Mouse (Mus musculus): ENCODE measurements around the gene Mpo. TPM values are rescaled to one million over a fixed set of nuclear protein-coding genes. Genes with fewer than 3 reads are reported as not detected.

The Mpo gene
- polyA plus RNA-seq, 1 experiment from 2014 or later = 425 TPM

DNA sequence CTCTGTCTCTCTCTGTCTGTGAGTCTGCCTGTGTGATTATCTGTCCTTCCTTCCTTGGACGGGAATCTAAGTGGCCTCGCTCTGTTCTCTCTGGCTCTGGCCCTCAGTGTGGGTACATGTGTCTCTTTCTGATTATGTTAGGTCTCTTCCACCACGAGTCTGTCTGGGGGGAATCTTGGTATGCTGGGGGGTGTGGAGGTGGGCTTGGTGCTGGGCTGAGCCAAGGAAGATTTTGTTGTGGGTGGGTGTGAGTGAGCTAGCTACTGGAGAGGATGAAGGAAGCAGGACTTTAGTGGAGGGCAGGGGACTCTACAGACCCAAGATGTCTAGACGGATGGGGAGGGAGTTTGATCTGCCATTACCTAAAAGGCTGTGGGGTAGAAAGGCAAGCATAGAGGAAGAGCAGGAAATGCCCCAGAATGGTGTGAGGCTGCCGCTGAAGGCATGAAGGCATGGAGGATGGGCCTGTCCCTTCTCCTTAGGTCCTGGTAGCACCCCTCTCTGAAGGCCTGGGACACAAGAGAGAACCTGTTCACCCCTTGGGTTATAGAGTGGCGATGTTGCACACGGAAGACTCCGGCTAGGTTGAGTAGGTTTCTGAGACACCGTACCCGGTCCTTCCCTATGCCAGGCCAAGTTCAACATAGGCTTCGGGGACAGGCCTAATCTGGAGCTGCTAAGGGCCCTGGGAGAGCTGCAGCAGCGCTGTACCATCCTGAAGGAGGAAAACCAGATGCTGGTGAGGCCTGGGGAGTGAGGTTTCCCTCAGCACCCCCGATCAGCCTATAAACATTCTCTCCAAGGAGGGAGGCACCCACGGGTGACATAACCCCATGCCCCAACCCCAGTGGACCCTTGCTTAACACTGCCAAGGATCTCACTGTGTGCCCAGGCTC lies 31.3 kb upstream of the Mpo start:
- H3K4me2 ChIP-seq (ENCODE audit: low read depth, low read length) = no peak overlapping the region
- peaks cover 22% of the 10 kb centered on the region for H3K4me1 ChIP-seq (ENCODE audit: control insufficient read depth, low read depth, low read length)
- H3K36me3 ChIP-seq (ENCODE audit: control insufficient read depth, insufficient read depth) = peaks cover 9% of the 10 kb centered on the region
- no peak for ATAC-seq (ENCODE audit: low read depth)
- no peak overlapping the region for H3K4me3 ChIP-seq (ENCODE audit: low read depth, low read length)
- H3K27ac ChIP-seq (ENCODE audit: low read length) = no peak overlapping the region
- no peaks in the 10 kb centered on the region for H3K9me3 ChIP-seq (replicated peaks; ENCODE audit: control insufficient read depth, low read length)
- H3K9ac ChIP-seq (ENCODE audit: low read depth, low read length) = no peak overlapping the region
- 59% methylated on average over 14 of the region's 14 CpGs for WGBS (ENCODE audit: insufficient replicate concordance)
- peaks cover 57% of the 10 kb centered on the region for H3K27me3 ChIP-seq (ENCODE audit: control insufficient read depth, insufficient read depth, low read depth, low read length)

GRCm38 (mm10) chr11:87762702-87763385 lies 30.5 kb upstream of the Mpo start:
- Histone ChIP-seq H3K9me3 (replicated peaks; ENCODE audit: control insufficient read depth, low read length) (no peaks in the 10 kb centered on the region), H3K27ac (ENCODE audit: low read length) (no peak overlapping the region), H3K27me3 (ENCODE audit: control insufficient read depth, insufficient read depth, low read depth, low read length) (peaks cover 57% of the 10 kb centered on the region), H3K4me2 (ENCODE audit: low read depth, low read length) (0 out of 2 replicates have a peak overlapping the region, but pooled peaks have one; percentile 58), H3K9ac (ENCODE audit: low read depth, low read length) (no peak overlapping the region), H3K4me1 (ENCODE audit: control insufficient read depth, low read depth, low read length) (peaks cover 22% of the 10 kb centered on the region), H3K4me3 (ENCODE audit: low read depth, low read length) (no peak overlapping the region), H3K36me3 (ENCODE audit: control insufficient read depth, insufficient read depth) (peaks cover 4% of the 10 kb centered on the region)
- no peak for ATAC-seq (ENCODE audit: low read depth)
- 63% methylated on average over 12 of the region's 12 CpGs for WGBS (ENCODE audit: insufficient replicate concordance)

DNA sequence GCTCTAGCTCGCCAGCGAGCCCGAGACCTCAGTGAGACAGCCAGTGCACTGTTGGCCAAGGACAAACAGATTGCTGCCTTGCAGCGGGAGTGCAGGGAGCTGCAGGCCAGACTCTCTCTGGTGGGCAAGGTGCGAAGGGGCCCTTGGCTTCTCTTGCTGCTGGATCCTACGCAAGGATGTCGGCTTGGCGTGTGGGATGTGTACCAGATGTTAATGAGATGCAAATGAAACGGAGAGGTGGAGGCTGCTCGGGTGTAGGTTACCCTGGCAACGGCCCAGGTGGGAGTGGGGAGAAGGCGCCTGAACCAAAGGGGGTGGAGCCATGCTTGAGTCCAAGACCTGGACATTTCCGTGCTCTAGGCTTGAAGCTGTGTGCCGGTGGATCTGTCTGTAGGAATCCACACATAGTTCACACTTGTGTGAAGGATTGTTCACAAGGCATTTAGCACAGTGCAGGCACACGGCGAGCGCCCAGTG lies 29.8 kb upstream of the Mpo start:
- Histone ChIP-seq H3K27ac (ENCODE audit: low read length) (no peak overlapping the region), H3K9me3 (replicated peaks; ENCODE audit: control insufficient read depth, low read length) (no peaks in the 10 kb centered on the region), H3K9ac (ENCODE audit: low read depth, low read length) (no peak overlapping the region; the same call in 1 of the 2 replicates), H3K4me3 (ENCODE audit: low read depth, low read length) (peak overlapping the region; percentile 48), H3K36me3 (ENCODE audit: control insufficient read depth, insufficient read depth) (no peaks in the 10 kb centered on the region), H3K27me3 (ENCODE audit: control insufficient read depth, insufficient read depth, low read depth, low read length) (peaks cover 57% of the 10 kb centered on the region), H3K4me2 (ENCODE audit: low read depth, low read length) (peak overlapping the region; percentile 58), H3K4me1 (ENCODE audit: control insufficient read depth, low read depth, low read length) (peaks cover 18% of the 10 kb centered on the region)
- ATAC-seq (ENCODE audit: low read depth) = no peak
- 31% methylated on average over 17 of the region's 17 CpGs for WGBS (ENCODE audit: insufficient replicate concordance)

DNA sequence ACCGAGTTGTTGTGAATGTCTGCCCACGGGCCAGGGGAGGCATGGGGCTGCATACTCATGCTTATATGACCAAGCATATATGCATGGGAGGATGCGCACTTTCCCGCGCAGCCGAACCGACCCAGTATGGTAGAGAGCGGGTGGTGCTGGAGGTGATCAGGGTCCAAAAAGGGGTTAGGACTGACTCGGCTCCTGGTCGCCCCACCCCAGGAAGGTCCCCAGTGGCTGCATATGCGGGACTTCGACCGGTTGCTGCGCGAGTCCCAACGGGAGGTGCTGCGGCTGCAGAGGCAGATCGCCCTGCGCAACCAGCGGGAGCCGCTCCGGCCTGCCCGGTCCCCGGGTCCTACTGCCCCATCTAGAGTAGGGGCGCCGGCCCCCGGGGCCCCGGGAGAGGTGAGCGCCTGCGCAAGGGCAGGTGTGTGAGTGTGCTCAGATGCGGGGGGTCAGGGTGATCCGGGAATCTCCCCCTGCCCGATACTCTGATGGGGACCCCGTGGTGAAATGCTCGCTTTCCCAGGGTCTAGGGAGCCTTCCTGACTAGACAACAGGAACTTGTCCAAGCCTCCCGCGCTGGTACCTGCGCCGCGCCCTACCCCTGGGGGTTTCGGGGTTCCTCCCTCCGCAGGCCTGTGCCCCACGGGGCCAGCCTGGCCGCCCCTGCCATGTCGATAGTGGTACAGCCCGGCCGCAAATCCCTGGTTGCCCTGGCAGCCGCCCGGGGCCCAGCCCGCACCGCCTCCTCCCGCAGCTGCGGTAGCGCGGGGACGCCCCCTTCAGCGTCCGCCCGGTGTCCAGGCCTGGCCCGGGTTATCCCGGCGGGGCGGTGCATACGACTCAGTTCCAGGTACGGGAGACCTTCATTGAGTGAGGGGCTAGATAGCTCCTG lies 29.1 kb upstream of the Mpo start:
- H3K27ac ChIP-seq (ENCODE audit: low read length) = no peak overlapping the region
- H3K36me3 ChIP-seq (ENCODE audit: control insufficient read depth, insufficient read depth) = no peaks in the 10 kb centered on the region
- 4% methylated on average over 65 of the region's 65 CpGs for WGBS (ENCODE audit: insufficient replicate concordance)
- no peaks in the 10 kb centered on the region for H3K9me3 ChIP-seq (replicated peaks; ENCODE audit: control insufficient read depth, low read length)
- peaks cover 57% of the 10 kb centered on the region for H3K27me3 ChIP-seq (ENCODE audit: control insufficient read depth, insufficient read depth, low read depth, low read length)
- peak overlapping the region; percentile 58 for H3K4me2 ChIP-seq (ENCODE audit: low read depth, low read length)
- H3K9ac ChIP-seq (ENCODE audit: low read depth, low read length) = peak overlapping the region; percentile 22
- peaks cover 20% of the 10 kb centered on the region for H3K4me1 ChIP-seq (ENCODE audit: control insufficient read depth, low read depth, low read length)
- no peak for ATAC-seq (ENCODE audit: low read depth)
- peak overlapping the region; percentile 48 for H3K4me3 ChIP-seq (ENCODE audit: low read depth, low read length)

- Histone ChIP-seq H3K9me3 (replicated peaks; ENCODE audit: control insufficient read depth, low read length) (no peaks in the 10 kb centered on the region), H3K27me3 (ENCODE audit: control insufficient read depth, insufficient read depth, low read depth, low read length) (peaks cover 23% of the 10 kb centered on the region), H3K27ac (ENCODE audit: low read length) (no peak overlapping the region), H3K4me1 (ENCODE audit: control insufficient read depth, low read depth, low read length) (peaks cover 10% of the 10 kb centered on the region), H3K4me2 (ENCODE audit: low read depth, low read length) (no peak overlapping the region), H3K4me3 (ENCODE audit: low read depth, low read length) (no peak overlapping the region), H3K36me3 (ENCODE audit: control insufficient read depth, insufficient read depth) (no peaks in the 10 kb centered on the region), H3K9ac (ENCODE audit: low read depth, low read length) (no peak overlapping the region)
- no peak for ATAC-seq (ENCODE audit: low read depth)
- WGBS (ENCODE audit: insufficient replicate concordance) = 48% methylated on average over 4 of the region's 4 CpGs
Measured at GRCm38 (mm10) chr11:87768745-87769144, 24.6 kb upstream of the Mpo start.

DNA sequence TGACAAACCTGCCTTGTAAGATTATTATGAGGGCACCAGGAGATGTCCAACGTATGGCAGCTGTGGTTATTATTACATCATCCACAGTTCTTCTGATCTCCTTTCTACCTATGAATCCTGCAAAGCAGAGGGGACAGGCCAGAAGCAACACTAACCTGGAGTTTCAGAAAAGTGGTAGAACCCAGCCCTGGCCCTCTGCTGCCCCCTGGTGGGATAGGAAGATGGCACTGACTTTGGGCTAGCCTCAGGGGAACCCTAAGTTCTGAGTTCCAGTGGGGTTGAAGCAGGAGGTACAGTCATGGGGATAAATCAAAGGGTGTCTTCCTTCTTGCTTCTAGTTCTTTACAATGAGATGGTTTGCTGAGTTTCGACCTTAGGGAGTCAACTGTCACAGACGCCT lies 22.4 kb upstream of the Mpo start:
- Histone ChIP-seq H3K4me2 (ENCODE audit: low read depth, low read length) (no peak overlapping the region), H3K27ac (ENCODE audit: low read length) (no peak overlapping the region), H3K27me3 (ENCODE audit: control insufficient read depth, insufficient read depth, low read depth, low read length) (peaks cover under 1% of the 10 kb centered on the region; the same call in 1 of the 2 replicates), H3K4me1 (ENCODE audit: control insufficient read depth, low read depth, low read length) (peaks cover 3% of the 10 kb centered on the region; the same call in 1 of the 2 replicates), H3K9me3 (replicated peaks; ENCODE audit: control insufficient read depth, low read length) (no peaks in the 10 kb centered on the region), H3K4me3 (ENCODE audit: low read depth, low read length) (no peak overlapping the region), H3K9ac (ENCODE audit: low read depth, low read length) (no peak overlapping the region), H3K36me3 (ENCODE audit: control insufficient read depth, insufficient read depth) (no peaks in the 10 kb centered on the region)
- peak; percentile 47; the same call in 1 of the 2 replicates for ATAC-seq (ENCODE audit: low read depth)
- 30% methylated on average over 3 of the region's 3 CpGs for WGBS (ENCODE audit: insufficient replicate concordance)

DNA sequence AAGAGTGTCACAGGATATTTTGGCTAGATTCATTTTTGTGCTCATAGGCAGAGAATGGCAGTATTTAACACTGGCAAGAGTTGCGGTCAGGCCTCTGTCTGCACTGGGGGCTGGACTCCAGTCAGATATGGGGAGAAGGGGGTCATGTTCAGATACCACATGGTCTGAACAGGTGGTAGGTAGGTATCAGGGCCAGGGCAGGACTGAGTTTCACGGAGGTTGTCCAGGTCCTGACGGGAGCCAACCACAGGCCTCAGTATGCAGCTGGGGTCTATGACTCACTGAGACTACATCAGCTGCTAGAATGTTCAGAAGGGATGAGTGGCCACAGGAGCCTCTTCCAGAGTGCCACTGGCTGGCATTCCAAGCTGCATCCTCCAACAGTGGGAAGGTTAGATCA lies 21.0 kb upstream of the Mpo start:
- H3K4me2 ChIP-seq (ENCODE audit: low read depth, low read length) = no peak overlapping the region
- no peak overlapping the region for H3K27ac ChIP-seq (ENCODE audit: low read length)
- no peak overlapping the region for H3K9ac ChIP-seq (ENCODE audit: low read depth, low read length)
- H3K4me1 ChIP-seq (ENCODE audit: control insufficient read depth, low read depth, low read length) = peaks cover 3% of the 10 kb centered on the region; the same call in 1 of the 2 replicates
- no peak overlapping the region for H3K4me3 ChIP-seq (ENCODE audit: low read depth, low read length)
- H3K36me3 ChIP-seq (ENCODE audit: control insufficient read depth, insufficient read depth) = no peaks in the 10 kb centered on the region
- no peaks in the 10 kb centered on the region for H3K9me3 ChIP-seq (replicated peaks; ENCODE audit: control insufficient read depth, low read length)
- ATAC-seq (ENCODE audit: low read depth) = no peak
- H3K27me3 ChIP-seq (ENCODE audit: control insufficient read depth, insufficient read depth, low read depth, low read length) = no peaks in the 10 kb centered on the region; the same call in 1 of the 2 replicates
- WGBS (ENCODE audit: insufficient replicate concordance) = 80% methylated on average over 3 of the region's 3 CpGs

DNA sequence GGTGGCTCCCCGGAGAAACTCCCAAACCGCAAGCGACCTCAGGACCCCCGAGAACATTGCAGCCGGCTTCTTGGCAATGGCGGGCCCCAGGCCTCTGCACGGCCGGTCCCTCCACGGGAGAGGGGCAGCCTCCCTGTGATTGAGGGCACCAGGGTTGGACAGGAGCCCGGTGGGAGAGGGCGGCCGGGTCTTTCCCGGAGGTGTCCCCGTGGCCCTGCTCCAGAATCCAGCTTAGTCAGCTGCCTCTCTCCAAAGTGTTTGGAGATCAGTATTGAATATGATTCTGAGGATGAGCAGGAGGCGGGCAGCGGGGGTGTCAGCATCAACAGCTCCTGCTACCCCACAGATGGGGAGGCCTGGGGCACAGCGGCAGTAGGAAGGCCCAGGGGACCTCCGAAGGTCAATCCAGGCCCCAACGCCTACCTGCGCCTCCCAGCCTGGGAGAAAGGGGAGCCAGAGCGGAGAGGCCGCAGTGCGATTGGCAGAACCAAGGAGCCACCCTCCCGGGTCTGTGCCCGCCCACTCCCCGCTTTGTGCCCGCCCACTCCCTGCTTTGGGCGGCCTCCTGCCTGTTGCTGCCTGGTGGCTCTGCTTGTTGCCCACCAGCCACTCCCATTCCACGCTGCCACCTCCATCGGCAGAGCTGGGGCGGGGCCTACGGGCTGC lies 15.1 kb upstream of the Mpo start:
- Histone ChIP-seq H3K36me3 (ENCODE audit: control insufficient read depth, insufficient read depth) (no peaks in the 10 kb centered on the region), H3K9me3 (replicated peaks; ENCODE audit: control insufficient read depth, low read length) (no peaks in the 10 kb centered on the region), H3K27me3 (ENCODE audit: control insufficient read depth, insufficient read depth, low read depth, low read length) (no peaks in the 10 kb centered on the region; the same call in 1 of the 2 replicates), H3K4me2 (ENCODE audit: low read depth, low read length) (peak overlapping the region; percentile 54), H3K4me1 (ENCODE audit: control insufficient read depth, low read depth, low read length) (peaks cover 9% of the 10 kb centered on the region), H3K9ac (ENCODE audit: low read depth, low read length) (no peak overlapping the region), H3K27ac (ENCODE audit: low read length) (no peak overlapping the region), H3K4me3 (ENCODE audit: low read depth, low read length) (peak overlapping the region; percentile 20)
- ATAC-seq (ENCODE audit: low read depth) = peak; percentile 72
- WGBS (ENCODE audit: insufficient replicate concordance) = 28% methylated on average over 29 of the region's 32 CpGs

All from liver, embryonic 16.5 days (tissue).